Mouse (Mus musculus) megakaryocyte, embryonic 14.5 days (primary cell): Measurements from ENCODE around the gene Lrba.

Experiments
- FLI1 ChIP-seq: IDR thresholded peaks from 2 replicates; pipeline ENCODE4 v1.6.1; 2012; ENCODE audit warnings: low read length, inconsistent platforms, mixed read lengths
- GATA1 ChIP-seq: IDR thresholded peaks from 3 replicates; pipeline ENCODE4 v1.6.1; 2012; ENCODE audit warnings: mixed read lengths, low read length, inconsistent platforms, borderline replicate concordance

DNA sequence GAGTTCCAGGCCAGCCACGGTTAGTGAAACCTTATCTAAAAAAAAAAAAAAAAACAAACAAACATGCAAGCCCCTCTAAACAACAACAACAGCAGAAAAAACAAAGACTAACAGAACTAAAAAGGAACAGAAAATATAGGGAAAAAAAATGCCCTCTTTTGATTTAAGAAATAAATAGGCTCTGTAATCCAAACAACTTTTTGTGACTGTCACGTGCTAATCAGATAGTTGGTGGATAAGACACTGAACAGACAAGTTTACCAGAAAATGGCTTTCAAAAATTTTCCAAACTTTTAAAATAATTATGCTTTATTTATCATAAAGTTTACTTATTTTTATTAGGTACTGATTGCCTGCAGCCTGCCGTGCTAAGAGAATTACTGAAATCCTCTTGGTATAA lies 13.5 kb upstream of the Lrba start:
- no peak for TF ChIP-seq FLI1
- no peak for TF ChIP-seq GATA1
